Mouse (Mus musculus) hindbrain, embryonic 10.5 days (tissue): ENCODE measurements around the gene Mob1a. TPM values are rescaled to one million over a fixed set of nuclear protein-coding genes. Genes with fewer than 3 reads are reported as not detected.

Experiments used
- DNase-seq: peaks from one replicate; pipeline ENCODE4 v3.0.0-alpha.2; 2017; ENCODE audit warnings: low spot score
- H3K27ac ChIP-seq: fragments of 300-500 bp; sonication (generic); 2 replicates; pipeline ENCODE4 v1.5.1; 2016; ENCODE audit warnings: mild to moderate bottlenecking, moderate library complexity
- H3K27me3 ChIP-seq: fragments of 300-500 bp; sonication (generic); 2 replicates; pipeline ENCODE4 v1.6.1; 2016; ENCODE audit warnings: mild to moderate bottlenecking; ENCODE audit not compliant: poor library complexity, insufficient read depth, severe bottlenecking
- H3K36me3 ChIP-seq: fragments of 300-500 bp; sonication (generic); 2 replicates; pipeline ENCODE4 v1.6.1; 2016; ENCODE audit warnings: mild to moderate bottlenecking, moderate library complexity
- H3K4me1 ChIP-seq: fragments of 300-500 bp; sonication (generic); replicated peaks from 2 replicates; pipeline ENCODE4 v1.6.1; 2016; ENCODE audit warnings: mild to moderate bottlenecking
- H3K4me3 ChIP-seq: fragments of 300-500 bp; sonication (generic); 2 replicates; pipeline ENCODE4 v1.5.1; 2016; ENCODE audit warnings: mild to moderate bottlenecking, moderate library complexity
- H3K9me3 ChIP-seq: fragments of 300-500 bp; sonication (generic); 2 replicates; pipeline ENCODE4 v1.6.1; 2016; ENCODE audit warnings: mild to moderate bottlenecking, moderate library complexity
- WGBS: fragments of 180-500 bp; shearing (Covaris S2); methylation state at CpG from one replicate; pipeline ENCODE4 v1.1.7; 2016; 5-methylcytosine and 5-hydroxymethylcytosine counted together
- polyA plus RNA-seq: library from polyadenylated mRNA; unstranded; fragments of >200 nt; fragmentation: Nextera tagmentation; extraction: Ambion mirVana; gene quantifications from 2 replicates; pipeline ENCODE4 v1.2.1, GENCODE M21; 2016

The Mob1a gene
- 50.1 and 58.6 TPM in 2 replicates for polyA plus RNA-seq

DNA sequence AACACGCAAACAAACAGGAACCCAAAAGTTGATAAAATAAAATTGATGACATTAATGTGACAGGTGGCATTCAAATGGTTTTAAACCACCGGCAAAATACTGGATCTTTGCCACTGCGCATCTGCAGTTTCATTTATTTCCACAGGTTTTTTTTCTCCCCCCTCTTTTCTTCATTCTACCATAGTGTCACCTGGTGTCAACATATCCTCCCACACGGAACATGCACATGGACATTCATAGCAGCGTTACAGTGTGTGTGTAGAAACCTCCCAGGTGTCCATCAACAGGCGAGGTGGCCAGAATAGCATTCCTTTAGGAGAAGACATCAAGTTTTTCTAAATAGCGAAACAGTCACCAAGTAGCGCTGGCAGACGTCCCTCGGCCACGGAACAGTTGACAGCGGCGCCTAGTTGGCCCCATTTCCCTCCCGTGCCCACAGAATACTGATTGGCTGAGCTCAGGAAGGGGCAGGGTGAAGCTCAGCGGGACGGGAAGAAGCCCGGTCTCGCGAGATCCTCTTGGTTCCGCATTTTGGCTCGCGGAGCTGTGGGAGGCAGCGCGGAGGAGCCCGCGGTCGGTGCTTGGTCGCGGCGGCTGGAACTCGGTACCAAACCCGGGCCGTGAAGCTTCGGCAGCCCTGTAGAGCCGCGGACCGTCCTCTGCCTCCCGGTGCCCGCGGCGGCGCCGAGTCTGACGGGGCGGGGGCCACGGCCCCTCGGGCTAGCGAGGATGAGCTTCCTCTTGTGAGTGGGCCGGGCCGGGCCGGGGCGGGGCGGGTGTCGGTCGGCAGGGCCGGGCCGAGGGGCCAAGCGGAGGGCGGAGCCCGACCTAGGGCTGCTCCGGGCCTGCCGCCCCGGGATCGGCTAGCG is at the start of gene Mob1a, which contains the start of gene Mthfd2:
TSS of gene Mob1a (plus strand) at position 492 of the 869 bp plus-strand sequence.
TSS of gene Mthfd2 (minus strand) at position 384 of the 869 bp plus-strand sequence.
- DNase-seq: peak; percentile 94
- no peaks in the 10 kb centered on the region for H3K27me3 ChIP-seq
- peaks cover 24% of the 10 kb centered on the region for H3K36me3 ChIP-seq
- peak within 1 kb of the TSS; percentile 88 for H3K4me3 ChIP-seq
- H3K4me1 ChIP-seq: peaks cover 19% of the 10 kb centered on the region
- H3K27ac ChIP-seq: peak within 1 kb of the TSS; percentile 98
- no peaks in the 10 kb centered on the region for H3K9me3 ChIP-seq
- WGBS: 2% methylated on average over 65 of the region's 65 CpGs

GRCm38 (mm10) chr6:83277151-83277550 is 48.7 kb upstream of the Mob1a start:
- 71% methylated on average over 13 of the region's 13 CpGs for WGBS
- no peak overlapping the region for H3K4me3 ChIP-seq
- no peak overlapping the region for H3K27ac ChIP-seq
- DNase-seq: no peak
- no peaks in the 10 kb centered on the region for H3K4me1 ChIP-seq
- no peaks in the 10 kb centered on the region for H3K9me3 ChIP-seq
- peaks cover 3% of the 10 kb centered on the region; the same call in 1 of the 2 replicates for H3K27me3 ChIP-seq
- H3K36me3 ChIP-seq: no peaks in the 10 kb centered on the region

GRCm38 (mm10) chr6:83278881-83279280 is 46.9 kb upstream of the Mob1a start:
- Histone ChIP-seq H3K4me3 (no peak overlapping the region), H3K36me3 (no peaks in the 10 kb centered on the region), H3K4me1 (no peaks in the 10 kb centered on the region), H3K9me3 (no peaks in the 10 kb centered on the region), H3K27me3 (peaks cover 3% of the 10 kb centered on the region; the same call in 1 of the 2 replicates), H3K27ac (no peak overlapping the region)
- DNase-seq: no peak
- whole genome bisulfite sequencing: 26% methylated on average over 2 of the region's 2 CpGs

GRCm38 (mm10) chr6:83280256-83280955 is 45.4 kb upstream of the Mob1a start:
- H3K27ac ChIP-seq: no peak overlapping the region
- H3K4me3 ChIP-seq: no peak overlapping the region
- no peaks in the 10 kb centered on the region for H3K36me3 ChIP-seq
- DNase-seq: no peak
- peaks cover 3% of the 10 kb centered on the region; the same call in 1 of the 2 replicates for H3K27me3 ChIP-seq
- H3K9me3 ChIP-seq: no peaks in the 10 kb centered on the region
- 72% methylated on average over 8 of the region's 8 CpGs for WGBS
- H3K4me1 ChIP-seq: no peaks in the 10 kb centered on the region

GRCm38 (mm10) chr6:83300447-83301229 is 25.2 kb upstream of the Mob1a start:
- Histone ChIP-seq H3K27ac (no peak overlapping the region), H3K9me3 (no peaks in the 10 kb centered on the region), H3K4me3 (no peak overlapping the region), H3K27me3 (no peaks in the 10 kb centered on the region), H3K36me3 (peaks cover 23% of the 10 kb centered on the region), H3K4me1 (peaks cover 9% of the 10 kb centered on the region)
- WGBS: 86% methylated on average over 7 of the region's 7 CpGs
- no peak for DNase-seq

DNA sequence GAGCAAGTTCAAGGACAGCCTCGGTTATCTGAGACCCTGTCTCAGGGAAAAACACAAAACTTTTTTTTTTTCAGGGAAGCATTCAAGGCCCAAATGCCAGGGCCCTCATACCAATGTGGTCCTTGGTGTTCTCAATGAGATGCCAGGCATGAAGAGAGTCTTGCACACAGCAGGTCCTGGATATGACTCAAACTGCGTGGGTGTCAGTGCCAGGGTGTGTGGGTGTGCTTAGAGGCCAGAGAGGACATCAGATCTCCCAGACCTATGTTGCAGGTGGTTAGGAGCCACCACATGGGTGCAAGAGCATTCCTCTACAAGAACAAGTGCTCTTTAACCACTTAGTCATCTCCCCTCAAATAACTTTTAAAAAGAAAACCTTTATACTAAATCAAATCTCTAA is 24.5 kb upstream of the Mob1a start:
- peaks cover 30% of the 10 kb centered on the region for H3K36me3 ChIP-seq
- no peak overlapping the region for H3K4me3 ChIP-seq
- WGBS: 79% methylated on average over 2 of the region's 2 CpGs
- no peaks in the 10 kb centered on the region for H3K27me3 ChIP-seq
- H3K4me1 ChIP-seq: peaks cover 8% of the 10 kb centered on the region
- H3K9me3 ChIP-seq: no peaks in the 10 kb centered on the region
- DNase-seq: no peak
- no peak overlapping the region for H3K27ac ChIP-seq

GRCm38 (mm10) chr6:83302264-83302663 is 23.6 kb upstream of the Mob1a start:
- Histone ChIP-seq H3K27ac (no peak overlapping the region), H3K27me3 (no peaks in the 10 kb centered on the region), H3K36me3 (peaks cover 39% of the 10 kb centered on the region), H3K4me3 (no peak overlapping the region), H3K9me3 (no peaks in the 10 kb centered on the region), H3K4me1 (no peaks in the 10 kb centered on the region)
- DNase-seq: no peak
- 84% methylated on average over 5 of the region's 5 CpGs for WGBS

- 94% methylated on average over 7 of the region's 7 CpGs for WGBS
- Histone ChIP-seq H3K27ac (no peak overlapping the region), H3K4me3 (no peak overlapping the region), H3K9me3 (no peaks in the 10 kb centered on the region), H3K27me3 (no peaks in the 10 kb centered on the region), H3K36me3 (peaks cover 98% of the 10 kb centered on the region), H3K4me1 (no peaks in the 10 kb centered on the region)
- no peak for DNase-seq
Measured at GRCm38 (mm10) chr6:83309017-83309416, 16.8 kb upstream of the Mob1a start.

DNA sequence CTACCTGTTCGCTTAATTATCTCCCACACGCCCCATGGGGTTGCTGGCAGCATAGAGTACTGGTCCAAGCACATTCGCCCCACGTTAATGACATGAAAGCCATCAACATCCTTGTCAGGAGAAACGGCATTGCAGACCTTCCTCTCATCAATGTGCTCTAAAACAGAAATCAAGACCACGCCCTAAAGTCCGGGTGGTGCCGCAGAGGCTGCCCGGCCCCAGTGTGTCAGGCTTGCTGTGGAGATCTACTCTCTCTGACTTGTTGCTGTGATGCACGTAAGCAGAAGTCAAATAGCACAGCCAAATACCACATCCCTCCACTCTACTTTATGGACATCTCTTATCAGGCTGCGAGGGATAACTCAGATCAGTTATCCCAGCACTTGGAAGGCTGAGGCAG is 14.6 kb upstream of the Mob1a start:
- Histone ChIP-seq H3K4me3 (no peak overlapping the region), H3K27ac (no peak overlapping the region), H3K27me3 (no peaks in the 10 kb centered on the region), H3K36me3 (peaks cover 79% of the 10 kb centered on the region), H3K4me1 (peaks cover 9% of the 10 kb centered on the region), H3K9me3 (no peaks in the 10 kb centered on the region)
- DNase-seq: no peak
- 94% methylated on average over 11 of the region's 11 CpGs for WGBS

DNA sequence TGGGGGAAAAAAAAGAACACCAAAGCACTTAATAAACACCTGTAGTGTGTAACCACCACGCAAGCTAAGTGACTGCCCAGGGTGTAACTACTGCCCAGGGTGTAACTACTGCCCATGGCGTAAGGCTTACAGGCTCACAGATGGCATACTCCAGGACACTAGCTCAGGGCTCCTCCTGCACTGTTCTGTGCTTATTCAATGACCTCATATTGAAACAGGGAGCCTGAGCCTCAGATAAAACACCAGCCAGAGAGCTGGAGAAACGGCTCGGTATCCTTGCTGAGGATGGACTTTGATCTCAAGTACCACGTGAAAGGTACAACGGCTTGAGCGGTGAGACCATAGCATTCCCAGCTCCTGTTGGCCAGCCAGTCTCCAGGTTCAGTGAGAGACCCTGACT is 13.8 kb upstream of the Mob1a start:
- 96% methylated on average over 7 of the region's 7 CpGs for WGBS
- Histone ChIP-seq H3K27ac (no peak overlapping the region), H3K4me1 (peaks cover 16% of the 10 kb centered on the region), H3K27me3 (no peaks in the 10 kb centered on the region), H3K36me3 (peaks cover 70% of the 10 kb centered on the region), H3K9me3 (no peaks in the 10 kb centered on the region), H3K4me3 (no peak overlapping the region)
- no peak for DNase-seq

GRCm38 (mm10) chr6:83312514-83312913 is 13.3 kb upstream of the Mob1a start:
- 92% methylated on average over 8 of the region's 8 CpGs for WGBS
- Histone ChIP-seq H3K27me3 (no peaks in the 10 kb centered on the region), H3K4me3 (no peak overlapping the region), H3K27ac (no peak overlapping the region), H3K9me3 (no peaks in the 10 kb centered on the region), H3K36me3 (peaks cover 65% of the 10 kb centered on the region), H3K4me1 (peaks cover 16% of the 10 kb centered on the region)
- DNase-seq: no peak

- no peaks in the 10 kb centered on the region for H3K27me3 ChIP-seq
- DNase-seq: no peak
- no peak overlapping the region for H3K27ac ChIP-seq
- H3K36me3 ChIP-seq: peaks cover 38% of the 10 kb centered on the region
- no peaks in the 10 kb centered on the region for H3K9me3 ChIP-seq
- peaks cover 16% of the 10 kb centered on the region for H3K4me1 ChIP-seq
- no peak overlapping the region for H3K4me3 ChIP-seq
Measured at GRCm38 (mm10) chr6:83315293-83315692, 10.5 kb upstream of the Mob1a start.
